Mouse (Mus musculus): ENCODE results near the gene Svep1.
A peak's percentile ranks its signal among the peaks of the same experiment; 100 is the strongest.

Svep1 gene

DNA sequence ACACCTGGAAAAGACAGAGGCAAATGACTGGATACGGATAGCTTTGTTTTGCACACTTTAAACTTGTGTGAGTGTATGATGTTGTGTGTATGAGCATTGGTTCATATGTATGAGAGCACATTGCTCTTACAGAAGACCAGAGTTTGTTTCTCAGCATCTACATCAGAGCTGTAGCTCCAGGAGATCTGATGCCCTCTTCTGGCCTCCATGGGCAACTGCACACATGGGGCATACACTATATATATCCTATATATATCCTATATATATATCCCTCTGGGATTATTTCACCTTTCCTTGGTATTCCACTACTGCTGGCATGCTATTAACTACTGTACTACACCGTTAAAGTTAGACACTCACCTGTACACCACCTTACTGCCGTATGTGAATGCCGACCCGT, 122.5 kb downstream of the Svep1 start:
- DNase-seq (ENCODE audit: low read depth, low spot score), result no peak

DNA sequence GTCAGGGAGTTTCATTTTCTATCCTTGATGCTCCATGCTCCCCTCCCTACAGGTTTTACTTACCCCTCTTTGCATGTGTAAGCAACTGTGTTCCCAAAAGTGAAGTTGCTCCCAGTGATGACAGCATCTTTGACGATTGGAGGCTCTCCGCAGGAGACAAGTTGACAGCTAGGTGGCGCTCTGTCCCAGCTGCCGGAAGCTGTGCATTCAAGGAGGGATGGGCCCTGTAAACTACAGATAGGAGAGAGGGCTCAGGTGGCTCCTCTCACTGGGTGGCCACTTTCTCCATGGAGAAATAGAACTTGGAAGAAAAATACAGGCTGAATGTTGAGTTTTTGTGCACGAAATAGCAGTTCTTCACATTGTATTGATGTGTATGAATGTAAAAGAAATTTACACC, 124.1 kb downstream of the Svep1 start:
- peak; percentile 53 for DNase-seq (ENCODE audit: low read depth, low spot score)

DNA sequence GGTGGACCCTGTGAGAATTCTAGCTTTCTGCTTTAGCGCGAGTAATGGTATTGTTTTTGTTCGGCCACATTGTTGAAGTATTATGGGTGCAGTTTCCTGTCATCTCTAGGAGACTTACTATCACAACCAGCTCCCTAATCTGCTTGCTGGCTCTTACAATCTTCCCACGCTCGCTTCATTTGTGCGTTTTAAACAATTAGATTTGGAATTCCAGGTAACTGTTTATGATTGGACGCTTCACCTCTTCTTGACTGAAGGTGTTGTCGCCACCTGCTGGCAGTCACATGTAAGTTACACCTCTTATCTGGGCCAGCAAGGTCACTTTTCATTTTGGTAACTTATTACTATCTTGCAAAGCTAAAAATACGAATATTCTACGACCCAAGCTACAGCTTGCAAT, 127.0 kb downstream of the Svep1 start:
- DNase-seq (ENCODE audit: low read depth, low spot score), result peak; percentile 62

DNA sequence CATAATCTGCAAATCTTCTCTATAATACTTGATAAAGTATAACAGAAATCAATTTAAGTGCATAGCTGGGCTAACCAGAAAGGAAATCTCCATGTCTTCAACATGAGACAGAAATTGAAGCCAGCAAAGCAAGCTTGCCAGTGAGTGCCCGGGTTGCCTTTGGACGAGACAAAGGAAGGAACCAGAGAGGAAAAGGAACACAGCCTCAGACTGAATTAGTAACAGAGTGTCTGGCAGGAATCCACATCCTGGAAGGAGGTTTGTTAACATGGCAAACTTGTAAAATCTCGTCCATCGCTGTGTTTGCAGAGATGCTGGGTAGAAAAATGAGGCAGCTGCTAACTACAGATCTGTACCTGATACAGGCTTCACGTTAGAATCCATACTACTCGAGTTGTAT, 128.7 kb downstream of the Svep1 start:
- DNase-seq (ENCODE audit: low read depth, low spot score), result no peak

DNA sequence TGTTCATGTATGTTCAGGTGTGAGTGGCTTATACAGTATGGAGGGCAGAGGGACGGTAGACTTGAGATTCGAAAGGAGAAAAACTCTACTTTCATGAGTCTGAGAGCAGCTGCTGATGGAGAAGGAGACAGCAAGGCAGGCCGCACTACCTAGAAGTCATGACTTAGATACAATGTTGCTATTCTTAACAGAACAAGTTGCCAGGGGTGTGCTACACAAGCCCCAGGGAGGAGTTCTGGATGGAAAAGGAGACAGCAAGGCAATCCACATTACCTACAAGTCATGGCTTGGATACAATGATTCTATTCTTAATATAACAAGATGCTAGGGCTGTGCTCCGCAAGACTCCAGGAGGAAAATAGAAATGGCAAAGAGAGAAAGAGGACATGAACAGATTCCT, 129.1 kb downstream of the Svep1 start:
- DNase-seq (ENCODE audit: low read depth, low spot score), result no peak

DNA sequence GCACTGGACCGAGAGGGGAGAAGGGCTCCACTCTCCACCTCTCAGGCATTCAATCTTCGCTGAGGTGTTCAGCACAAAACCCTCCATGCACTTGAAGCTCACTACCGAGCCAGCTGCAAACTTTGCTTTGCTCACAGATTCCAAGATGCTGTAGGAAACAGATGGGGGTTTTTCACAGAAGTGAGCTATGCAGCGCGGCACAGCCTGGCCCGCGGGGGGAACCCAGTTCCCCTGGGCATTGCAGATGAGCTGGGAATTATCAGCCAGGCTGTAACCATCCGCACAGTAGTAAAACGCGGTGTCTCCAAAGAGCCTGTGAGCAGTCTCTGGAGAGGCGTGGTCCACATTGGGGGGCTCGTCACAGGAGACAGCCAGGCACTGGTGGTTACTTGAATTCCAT, 133.8 kb downstream of the Svep1 start:
- no peak for DNase-seq (ENCODE audit: low read depth, low spot score)

DNA sequence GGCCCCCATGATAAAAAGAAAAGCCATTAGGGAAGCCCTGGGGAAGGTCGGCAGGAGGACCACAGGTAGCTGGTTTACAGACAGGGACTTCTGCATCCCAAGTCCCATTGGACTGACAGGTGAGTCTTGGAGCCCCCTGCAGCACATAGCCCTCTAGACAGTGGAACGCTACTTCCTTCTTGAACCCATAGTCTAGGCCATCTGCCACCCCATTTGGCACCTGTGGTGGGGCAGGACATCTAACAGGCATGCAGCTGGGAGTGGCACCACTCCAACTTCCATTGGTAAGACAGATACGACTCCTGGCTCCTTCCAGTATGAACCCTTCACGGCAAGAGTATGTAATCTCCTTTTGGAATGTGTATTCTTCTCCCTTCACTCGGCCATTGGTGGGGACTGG, 137.8 kb downstream of the Svep1 start:
- no peak for DNase-seq (ENCODE audit: low read depth, low spot score)

DNA sequence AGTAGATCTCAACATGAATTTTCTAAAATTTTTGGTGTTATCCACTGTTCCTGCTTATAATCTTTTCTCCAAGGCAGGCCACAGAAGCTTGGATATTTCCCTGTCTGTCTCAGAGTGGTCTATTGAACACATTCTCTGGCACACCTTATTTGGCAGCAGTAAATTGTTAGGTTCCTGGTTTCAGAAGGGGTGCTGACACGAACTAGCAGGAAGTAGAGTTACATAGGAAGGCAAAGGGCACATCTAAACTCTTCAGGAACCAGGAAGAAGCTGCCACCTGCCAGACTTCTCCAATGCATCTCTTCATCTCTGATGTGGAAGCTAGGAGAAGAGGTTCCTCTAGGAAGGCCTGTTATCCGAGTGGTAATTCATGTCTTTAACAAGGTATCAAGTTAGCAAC, 141.9 kb downstream of the Svep1 start:
- no peak for DNase-seq (ENCODE audit: low read depth, low spot score)

DNA sequence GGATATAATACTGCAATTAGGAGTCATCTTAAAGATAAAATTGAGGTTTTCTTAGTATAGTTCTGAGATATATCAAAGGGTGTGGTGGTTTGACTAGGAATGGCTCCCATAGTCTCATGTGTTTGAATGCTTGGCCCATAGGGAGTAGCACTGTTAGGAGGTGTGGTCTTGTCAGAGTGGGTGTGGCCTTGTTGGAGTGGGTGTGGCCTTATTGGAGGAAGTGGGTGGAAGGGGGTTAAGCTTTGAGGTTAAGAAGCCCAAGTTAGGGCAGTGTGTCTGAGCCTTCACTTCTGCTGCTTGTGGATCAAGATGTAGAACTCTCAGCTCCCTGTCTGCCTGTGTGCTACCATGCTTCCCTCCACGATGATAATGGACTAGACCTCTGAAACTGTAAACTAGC, 143.7 kb downstream of the Svep1 start:
- no peak for DNase-seq (ENCODE audit: low read depth, low spot score)

DNA sequence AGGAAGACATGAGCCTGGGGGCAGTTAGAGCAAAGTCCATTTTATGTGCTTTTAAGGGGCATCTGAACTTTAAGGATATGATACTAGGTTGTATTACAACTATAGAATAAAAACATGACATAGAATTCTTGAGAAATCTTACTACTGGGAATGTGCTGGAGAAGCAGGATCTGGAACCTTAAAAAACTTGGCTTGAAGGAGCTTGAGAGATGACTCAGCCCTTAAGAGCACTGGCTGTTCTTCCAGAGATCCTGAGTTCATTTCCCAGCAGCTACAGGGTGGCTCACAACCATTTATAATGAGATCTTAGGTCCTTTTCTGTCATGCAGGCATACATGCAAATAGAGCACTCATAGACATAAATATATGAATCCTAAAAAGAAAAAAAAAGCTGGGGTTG, 151.0 kb downstream of the Svep1 start:
- no peak for DNase-seq (ENCODE audit: low read depth, low spot score)

DNA sequence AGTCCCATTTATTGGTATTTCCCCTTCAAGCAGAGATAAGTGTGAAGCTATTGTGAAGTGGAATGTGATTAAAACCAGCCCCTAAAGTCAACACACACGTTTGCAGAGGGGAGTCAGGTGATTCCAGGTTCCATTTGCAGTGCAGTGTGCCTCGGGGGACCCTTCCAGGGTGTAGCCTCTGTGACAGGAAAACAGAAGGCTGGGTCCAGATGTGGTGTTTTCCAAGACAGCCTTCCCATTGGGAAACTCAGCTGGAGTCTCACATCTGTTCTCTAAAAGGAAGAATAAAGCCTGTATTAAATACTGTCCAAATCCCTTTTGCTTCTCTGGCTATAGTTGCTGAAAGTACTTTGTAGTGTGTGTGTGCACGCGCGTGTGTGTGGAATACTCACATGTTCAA, 152.2 kb downstream of the Svep1 start:
- no peak for DNase-seq (ENCODE audit: low read depth, low spot score)

DNA sequence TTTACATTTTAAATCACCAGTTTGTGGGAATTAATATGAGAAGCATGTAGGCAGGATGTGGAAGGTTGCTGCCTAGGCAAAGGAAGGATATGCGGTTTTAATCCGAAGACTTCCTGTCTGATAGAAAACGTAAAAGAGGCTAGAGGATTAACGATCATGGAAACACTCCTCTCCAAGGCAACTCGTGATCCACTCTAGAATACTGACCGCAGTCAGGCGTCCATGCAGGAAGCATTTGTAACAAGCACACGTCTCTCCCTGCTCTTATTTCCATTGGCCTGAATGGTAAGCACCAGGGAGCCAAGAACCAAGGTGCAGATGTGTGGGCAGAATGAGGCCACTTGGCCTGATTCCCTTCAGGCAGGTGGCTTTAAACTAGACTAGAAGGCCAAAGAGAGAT, 155.9 kb downstream of the Svep1 start:
- DNase-seq (ENCODE audit: low read depth, low spot score), result no peak

DNA sequence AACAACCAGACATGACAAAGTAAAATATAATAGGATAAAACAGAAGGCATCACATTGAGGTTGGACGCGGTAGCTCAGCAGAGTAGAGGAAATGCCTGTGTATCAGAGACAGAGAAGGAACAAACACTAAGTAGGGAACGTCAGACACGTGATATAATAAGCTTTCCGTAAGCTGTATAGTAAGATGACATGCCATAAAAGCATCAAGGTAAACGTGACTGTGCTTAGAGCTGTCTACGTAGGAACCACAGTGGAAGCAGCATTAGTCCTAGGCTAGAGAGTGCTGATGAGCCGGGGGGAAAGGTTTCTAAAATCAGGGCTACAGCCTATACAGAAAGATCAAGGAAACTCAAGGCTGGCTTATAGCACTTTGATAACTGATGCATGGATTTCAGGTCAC, 156.4 kb downstream of the Svep1 start:
- DNase-seq (ENCODE audit: low read depth, low spot score), result no peak

DNA sequence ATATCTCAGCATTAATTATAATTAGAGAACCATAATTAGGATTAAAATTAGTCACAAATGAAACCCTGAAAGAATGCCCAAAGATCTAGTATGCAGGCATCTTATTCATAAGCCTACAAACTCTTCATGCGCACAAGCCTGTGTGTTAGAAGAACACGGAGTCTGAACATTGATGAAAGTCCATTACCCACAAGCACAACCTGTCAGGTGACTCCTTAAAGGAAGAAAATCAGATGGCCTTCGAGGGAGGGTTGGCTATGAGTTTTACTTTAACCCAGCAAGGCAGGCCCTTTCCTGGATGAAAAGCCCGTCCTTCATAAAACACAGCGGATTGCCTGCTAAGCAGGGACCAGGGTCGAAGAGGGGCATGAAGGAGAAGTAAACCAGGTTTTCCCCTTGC, 161.8 kb downstream of the Svep1 start:
- no peak for DNase-seq (ENCODE audit: low read depth, low spot score)

DNA sequence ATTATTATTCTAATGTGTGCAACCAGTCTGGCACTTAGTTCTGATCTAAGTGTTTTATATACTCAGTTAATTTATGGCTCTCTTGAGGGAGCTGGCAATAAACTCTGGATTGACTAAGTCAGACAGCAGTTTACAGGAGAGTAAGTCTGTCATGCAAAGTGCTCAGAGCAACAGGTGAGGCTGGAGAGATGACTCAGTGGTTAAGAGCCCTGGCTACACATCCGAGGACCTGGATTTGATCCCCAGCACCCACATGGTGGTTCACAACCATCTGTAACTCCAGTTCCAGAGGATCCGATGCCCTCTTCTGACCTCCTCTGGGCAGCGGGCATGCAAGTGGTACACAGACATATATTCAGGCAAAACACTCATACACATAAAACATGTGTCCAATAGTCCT, 162.3 kb downstream of the Svep1 start:
- DNase-seq (ENCODE audit: low read depth, low spot score), result no peak

DNA sequence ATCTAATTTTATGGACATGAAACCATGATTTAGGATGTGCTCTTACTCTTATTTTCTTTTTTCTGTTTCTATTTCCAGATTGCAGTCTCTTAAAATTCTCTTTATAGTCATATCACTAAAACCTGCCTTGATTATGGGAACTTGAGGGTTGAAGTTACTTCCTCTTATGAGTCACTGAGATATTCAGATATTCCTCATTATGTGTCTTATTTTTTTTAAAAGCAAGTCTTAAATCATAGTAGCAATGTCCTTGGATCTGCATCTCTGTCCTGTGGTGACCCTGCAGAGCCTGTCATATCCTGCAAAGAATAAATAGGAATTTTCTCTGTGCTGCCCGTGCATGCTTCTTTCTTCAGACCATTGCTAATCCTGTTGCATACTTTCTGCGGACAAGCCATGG, 166.6 kb downstream of the Svep1 start:
- no peak for DNase-seq (ENCODE audit: low read depth, low spot score)

DNA sequence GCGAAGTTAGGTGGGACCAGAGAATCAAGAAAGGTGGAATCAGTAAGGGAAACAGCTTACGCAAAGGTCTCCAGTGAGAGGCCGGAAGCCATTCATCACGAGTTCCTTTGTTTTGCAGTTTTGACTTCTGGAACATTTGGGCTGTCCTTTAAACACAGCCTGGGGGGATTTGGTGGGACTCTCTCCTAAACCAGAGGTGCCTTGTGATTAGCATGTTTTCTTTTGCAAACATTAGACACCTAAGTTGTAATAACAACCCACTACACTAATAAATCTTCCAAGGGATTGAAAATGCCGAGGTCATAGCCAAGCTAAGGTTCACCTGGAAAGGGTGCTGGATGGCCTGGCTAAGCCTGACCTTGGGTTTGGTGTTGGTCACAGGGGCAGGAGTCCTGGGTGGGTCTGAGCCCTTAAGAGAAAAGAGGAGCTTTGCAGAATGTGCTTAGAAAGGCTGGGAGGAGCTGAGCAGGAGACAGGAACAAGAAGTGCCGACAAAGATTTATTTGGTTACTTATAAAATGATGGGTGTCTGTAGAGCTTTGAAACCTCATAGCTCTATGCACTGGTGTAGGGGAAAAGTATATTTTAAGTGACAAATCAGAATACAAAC, 169.5 kb downstream of the Svep1 start:
- no peak for DNase-seq (ENCODE audit: low read depth, low spot score)

DNA sequence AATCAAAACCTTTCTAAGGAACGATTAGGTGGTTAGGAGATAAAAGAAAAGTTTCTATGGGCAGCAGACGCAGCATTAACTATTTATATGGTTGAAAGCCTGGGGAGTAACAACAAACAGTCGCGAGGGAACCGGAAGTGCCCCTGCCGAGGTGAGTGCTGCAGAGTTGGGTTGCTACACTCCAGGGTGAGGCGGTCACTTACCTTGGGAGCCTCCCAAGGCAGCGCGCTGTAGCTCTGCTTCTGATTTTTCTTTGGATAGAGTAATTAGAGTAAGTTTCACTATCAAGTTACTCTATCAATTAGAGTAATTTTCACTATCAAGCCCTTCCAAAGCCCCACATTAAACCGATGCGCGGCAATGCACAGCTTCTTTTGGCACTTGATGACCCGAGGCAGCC, 172.0 kb downstream of the Svep1 start:
- DNase-seq (ENCODE audit: low read depth, low spot score), result no peak

DNA sequence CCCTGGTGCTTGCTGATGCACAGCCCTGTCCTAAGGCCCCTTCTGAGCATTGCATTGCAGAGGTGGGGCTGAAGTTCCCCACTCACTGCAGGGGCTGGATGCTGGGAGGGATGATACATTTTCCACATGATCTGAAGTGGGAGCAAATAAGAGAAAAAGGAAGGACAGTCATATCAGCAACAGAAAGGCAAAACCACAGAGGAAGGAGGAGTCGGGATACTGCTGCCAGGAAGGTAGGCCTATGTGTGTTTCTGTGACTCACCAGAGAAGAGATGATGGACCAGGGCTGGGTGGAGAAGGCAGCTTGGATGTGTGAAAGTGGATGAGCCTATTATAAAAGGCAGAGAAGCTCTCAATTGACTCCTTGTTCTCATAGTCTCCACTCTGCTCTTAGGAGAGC, 173.9 kb downstream of the Svep1 start:
- DNase-seq (ENCODE audit: low read depth, low spot score), result no peak

DNA sequence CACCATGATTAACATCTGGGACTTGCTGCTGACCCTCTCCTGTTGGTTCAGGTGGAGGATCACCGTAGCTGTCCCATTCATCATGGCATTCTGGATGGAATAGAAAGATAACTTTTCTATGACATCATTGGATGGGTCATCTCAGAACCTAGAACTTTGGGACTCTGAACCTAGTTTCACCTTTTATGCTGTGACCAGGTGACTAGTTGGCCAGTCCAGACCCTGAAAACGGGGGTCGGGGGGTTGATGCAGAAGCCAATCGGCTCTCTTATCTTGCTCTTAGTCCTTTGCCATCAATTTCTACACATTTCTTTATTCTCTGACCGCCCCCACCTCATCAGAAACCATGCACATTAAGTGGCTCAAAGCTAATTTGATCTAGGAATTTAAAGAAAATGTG, 197.6 kb downstream of the Svep1 start, which contains the start of gene Txndc8:
Txndc8 (minus strand) TSS at position 101 of the 400 bp plus-strand sequence.
- DNase-seq (ENCODE audit: low read depth, low spot score), result no peak

DNA sequence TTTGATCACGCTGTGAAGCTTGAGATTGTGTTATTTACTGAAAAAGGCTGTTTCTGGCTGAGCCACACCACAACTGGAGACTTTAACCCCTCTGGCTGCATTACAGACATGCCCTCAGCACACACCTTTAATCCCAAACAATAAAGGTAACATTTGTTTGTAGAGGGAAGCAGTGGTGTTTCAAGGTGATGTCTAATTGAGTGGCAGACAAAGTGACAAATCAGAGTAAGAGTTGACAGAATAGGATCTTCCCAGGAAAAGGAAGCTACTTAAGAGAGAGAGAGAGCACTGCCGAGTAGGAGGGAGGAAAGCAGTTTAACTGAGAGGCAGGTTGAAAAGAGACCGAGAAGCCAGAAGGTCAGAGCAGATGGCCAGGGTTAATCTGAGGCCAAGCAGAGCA, 203.2 kb downstream of the Svep1 start:
- no peak for DNase-seq (ENCODE audit: low read depth, low spot score)
